Mouse (Mus musculus) A20 (cell line): ENCODE results near the gene Dnmt3b.
"Not testable (repeated sequence)": the region's sequence is repeated elsewhere in the genome, so short reads cannot be mapped to it uniquely, and the experiment has no call there.

Source experiments
- DNase-seq: peaks from one replicate; pipeline ENCODE4 v3.0.0-alpha.2; 2011; ENCODE audit warnings: low read depth, low spot score

Gene Dnmt3b

GRCm38 (mm10) chr2:153712646-153713091 is 63.4 kb downstream of the Dnmt3b start:
- peak; percentile 32 for DNase-seq

- DNase-seq = no peak
Observed at GRCm38 (mm10) chr2:153713227-153713626, 64.0 kb downstream of the Dnmt3b start.

DNA sequence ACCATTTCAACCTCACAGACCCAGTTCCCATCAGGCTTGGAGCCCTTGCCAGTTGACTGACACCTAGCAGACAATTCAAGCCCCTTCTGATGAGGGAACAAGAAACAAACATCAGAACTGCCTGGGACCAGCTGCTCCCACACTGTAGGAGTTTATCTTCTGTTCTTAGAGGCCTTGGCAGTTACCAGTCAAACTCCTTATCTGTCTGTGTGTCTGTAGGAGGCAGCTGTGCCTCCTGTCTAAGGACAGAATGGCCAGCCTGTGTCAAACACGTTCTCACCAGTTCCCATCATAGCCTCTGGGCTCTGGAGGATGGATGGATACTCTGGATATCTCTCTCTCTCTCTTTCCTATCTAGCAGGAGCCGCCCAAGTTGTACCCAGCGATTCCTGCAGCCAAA is 68.6 kb downstream of the Dnmt3b start:
- DNase-seq = not testable (repeated sequence)

GRCm38 (mm10) chr2:153723098-153723497 is 73.8 kb downstream of the Dnmt3b start:
- DNase-seq = no peak

- no peak for DNase-seq
Observed at GRCm38 (mm10) chr2:153724424-153724823, 75.2 kb downstream of the Dnmt3b start.

GRCm38 (mm10) chr2:153724871-153725270 is 75.6 kb downstream of the Dnmt3b start:
- DNase-seq = no peak

DNA sequence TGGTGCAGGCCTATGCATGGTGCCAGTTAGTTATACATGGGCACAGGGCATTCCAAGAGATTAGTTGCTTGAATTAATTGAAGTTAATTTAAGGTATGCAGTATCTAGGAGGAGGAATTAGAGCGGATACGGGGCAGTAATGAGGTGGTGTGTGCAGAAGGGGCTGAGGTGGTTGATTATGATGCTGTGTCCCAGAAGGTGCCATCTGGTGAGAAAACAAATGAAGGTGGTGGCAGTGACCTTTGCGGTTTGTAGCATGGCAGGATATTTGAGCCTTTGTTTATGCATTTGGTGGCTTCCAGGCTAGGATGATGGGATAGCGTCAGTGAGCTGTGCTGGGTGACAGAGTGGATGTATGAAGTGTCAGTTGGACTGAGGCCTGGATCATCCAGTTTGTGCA is 76.0 kb downstream of the Dnmt3b start:
- no peak for DNase-seq

GRCm38 (mm10) chr2:153734033-153734432 is 84.8 kb downstream of the Dnmt3b start:
- DNase-seq = no peak
